Comparison of ENCODE assay signal across 24 mouse cellular contexts in genomic region chr2:170163671-170164462, GRCm38 (mm10). TPM values are rescaled to one million over a fixed set of nuclear protein-coding genes. Genes with fewer than 3 reads are reported as not detected.
DNase-seq lines count a peak whose midpoint lies in the region; ATAC-seq and TF ChIP-seq lines count a peak whose summit lies in the region.
"Had no signal": no experiment of that assay in that cellular context is flagged by ENCODE, and none has a peak within 500 bp of the region (broad histone marks: within the 10 kb centered on the region; RNA-seq: fewer than 3 reads in every experiment).

No protein-coding gene starts in this region.

- H3K9me3 ChIP-seq in lung, embryonic 14.5 days (ENCODE audit: low read depth, low read length) = no peaks in the 10 kb centered on the region
- H3K9me3 ChIP-seq: heart, embryonic 12.5 days; intestine, embryonic 15.5 days; limb, embryonic 10.5 days had no signal

- no peak overlapping the region for H3K4me3 ChIP-seq in lung, embryonic 14.5 days (ENCODE audit: low read depth, low read length)
- H3K4me3 ChIP-seq: heart, embryonic 12.5 days; intestine, embryonic 15.5 days; limb, embryonic 10.5 days; neural tube, embryonic 13.5 days had no signal

- peak; percentile 92 for ATAC-seq in lung, embryonic 14.5 days (ENCODE audit: insufficient read depth)
- peak; percentile 85 for ATAC-seq in granulocyte monocyte progenitor cell, adult 5-6 weeks (replicated peaks; ENCODE audit: poor library complexity, severe bottlenecking)
- ATAC-seq: forebrain, embryonic 16.5 days; intestine, embryonic 15.5 days had no signal

- H3K27me3 ChIP-seq in lung, embryonic 14.5 days (ENCODE audit: insufficient read depth, low read length) = no peaks in the 10 kb centered on the region
- H3K27me3 ChIP-seq: heart, embryonic 12.5 days; intestine, embryonic 15.5 days; neural tube, embryonic 13.5 days had no signal

- H3K4me1 ChIP-seq in lung, embryonic 14.5 days (ENCODE audit: insufficient read depth) = 0 out of 2 replicates have a peak, but pooled peaks cover 3% of the 10 kb centered on the region
- H3K4me1 ChIP-seq: intestine, embryonic 15.5 days; neural tube, embryonic 13.5 days had no signal

- H3K4me2 ChIP-seq in lung, embryonic 14.5 days = no peak overlapping the region
- H3K4me2 ChIP-seq: heart, embryonic 12.5 days; hindbrain, embryonic 14.5 days; intestine, embryonic 15.5 days; midbrain, embryonic 11.5 days; neural tube, embryonic 13.5 days had no signal

- WGBS in lung, embryonic 14.5 days = 45% methylated on average over 18 of the region's 18 CpGs

- H3K9ac ChIP-seq in lung, embryonic 14.5 days = no peak overlapping the region
- H3K9ac ChIP-seq: heart, embryonic 12.5 days; hindbrain, embryonic 14.5 days; intestine, embryonic 15.5 days; liver, embryonic 14.5 days; neural tube, embryonic 13.5 days had no signal

- H3K27ac ChIP-seq in lung, embryonic 14.5 days (ENCODE audit: low read depth) = 0 out of 2 replicates have a peak overlapping the region, but pooled peaks have one; percentile 9
- H3K27ac ChIP-seq: hindbrain, embryonic 14.5 days; intestine, embryonic 15.5 days; limb, embryonic 10.5 days; liver, embryonic 14.5 days; neural tube, embryonic 13.5 days had no signal

- DNase-seq in lung, embryonic 14.5 days = peak; percentile 85
- no peak for DNase-seq in lung, adult 18-20 months
- peak; percentile 30 for DNase-seq in lung, postnatal 36 days
- DNase-seq in adrenal gland, postnatal 36 days = no peak
- DNase-seq in right cerebral cortex, postnatal 10 days (ENCODE audit: low spot score in 2 of 2) = no peak
- no peak for DNase-seq in right cerebral cortex, adult 2 months (ENCODE audit: low spot score in 2 of 2)
- DNase-seq: adrenal gland, adult 2 months; cerebellum, postnatal 14 days; embryo, embryonic 11 days; heart, postnatal 36 days; kidney, adult 9 months; kidney, postnatal 36 days; right cerebral cortex, postnatal 14 days; thymus, adult 18-20 months; thymus, postnatal 4 days had no signal

- TF ChIP-seq CTCF in lung, embryonic 14.5 days (IDR thresholded peaks at IDR 0.05; ENCODE audit: low read depth) = no peak

- H3K36me3 ChIP-seq in lung, embryonic 14.5 days (ENCODE audit: insufficient read depth) = no peaks in the 10 kb centered on the region
- H3K36me3 ChIP-seq: heart, embryonic 12.5 days; intestine, embryonic 15.5 days; limb, embryonic 10.5 days; neural tube, embryonic 13.5 days had no signal

RNA-seq across cellular contexts. Expression of gene Zfp217, which starts 16.0 kb away (rescaled TPM):
- polyA plus RNA-seq in lung, embryonic 14.5 days (2014; fragmentation: Nextera tagmentation; extraction: Ambion mirVana) = 4.9 and 6.0 TPM in 2 replicates
- total RNA-seq in granulocyte monocyte progenitor cell, adult 5-6 weeks (2014; fragmentation: Nextera tagmentation) = 43.1 and 67.6 TPM in 2 replicates
- 29.8 and 36.0 TPM in 2 replicates for total RNA-seq in granulocyte monocyte progenitor cell, adult 5-6 weeks (2017)
- total RNA-seq in adrenal gland, postnatal 36 days (2021) = 10 to 100 TPM; 23.9 to 24.2 TPM

Comparison
In these comparisons a context has a peak if more than half of its experiments do, and no peak if none do; other contexts are left out.
1. DNase-seq: peak in lung, embryonic 14.5 days (single experiment) and lung, postnatal 36 days (single experiment); none in lung, adult 18-20 months (0 of 2), adrenal gland, postnatal 36 days (0 of 2), right cerebral cortex, postnatal 10 days (0 of 2) and right cerebral cortex, adult 2 months (0 of 2).